Mouse (Mus musculus): ENCODE data around the gene Poldip2.

Gene Poldip2

GRCm38 (mm10) chr11:78512025-78512957 is at the start of gene Poldip2, which contains the start of gene Tmem199:
Gene Poldip2 (plus strand): TSS chr11:78512193.
Gene Tmem199 (minus strand): TSS chr11:78512172.
- peak; percentile 84 for DNase-seq (ENCODE audit: low spot score)

- DNase-seq (ENCODE audit: low spot score) = no peak
These were observed 49.3 kb upstream of the Poldip2 start for GRCm38 (mm10) chr11:78462669-78463068.

- DNase-seq (ENCODE audit: low spot score) = peak; percentile 56
These were observed 48.5 kb upstream of the Poldip2 start for GRCm38 (mm10) chr11:78463286-78464036.

GRCm38 (mm10) chr11:78465116-78465515 is 46.9 kb upstream of the Poldip2 start:
- DNase-seq (ENCODE audit: low spot score) = no peak

- DNase-seq (ENCODE audit: low spot score) = peak; percentile 48
These were observed 46.3 kb upstream of the Poldip2 start, which contains the start of gene Slc46a1 for GRCm38 (mm10) chr11:78465568-78466180. Gene Slc46a1 (plus strand): TSS chr11:78465697.

- no peak for DNase-seq (ENCODE audit: low spot score)
These were observed 45.6 kb upstream of the Poldip2 start for GRCm38 (mm10) chr11:78466242-78466912.

- DNase-seq (ENCODE audit: low spot score) = no peak
These were observed 44.5 kb upstream of the Poldip2 start for GRCm38 (mm10) chr11:78467515-78467914.

- no peak for DNase-seq (ENCODE audit: low spot score)
These were observed 44.1 kb upstream of the Poldip2 start for GRCm38 (mm10) chr11:78467932-78468331.

- no peak for DNase-seq (ENCODE audit: low spot score)
These were observed 40.5 kb upstream of the Poldip2 start for GRCm38 (mm10) chr11:78471326-78472103.

- DNase-seq (ENCODE audit: low spot score) = no peak
These were observed 36.7 kb upstream of the Poldip2 start for GRCm38 (mm10) chr11:78475289-78475688.

GRCm38 (mm10) chr11:78483639-78484038 is 28.4 kb upstream of the Poldip2 start:
- DNase-seq (ENCODE audit: low spot score) = no peak

- DNase-seq (ENCODE audit: low spot score) = no peak
These were observed 23.8 kb upstream of the Poldip2 start for GRCm38 (mm10) chr11:78488168-78488567.

GRCm38 (mm10) chr11:78490781-78491241 is 21.2 kb upstream of the Poldip2 start:
- DNase-seq (ENCODE audit: low spot score) = no peak

- peak; percentile 45 for DNase-seq (ENCODE audit: low spot score)
These were observed 16.1 kb upstream of the Poldip2 start for GRCm38 (mm10) chr11:78495904-78496303.

GRCm38 (mm10) chr11:78497071-78497541 is 14.9 kb upstream of the Poldip2 start:
- no peak for DNase-seq (ENCODE audit: low spot score)

- peak; percentile 91 for DNase-seq (ENCODE audit: low spot score)
These were observed 14.2 kb upstream of the Poldip2 start, which contains the start of gene Sarm1 for GRCm38 (mm10) chr11:78497544-78498522. Gene Sarm1 (minus strand): TSS chr11:78497754.

- DNase-seq (ENCODE audit: low spot score) = no peak
These were observed 13.0 kb upstream of the Poldip2 start, which contains the start of gene Vtn for GRCm38 (mm10) chr11:78499004-78499403. Gene Vtn (plus strand): TSS chr11:78499091.

GRCm38 (mm10) chr11:78499543-78499942 is 12.4 kb upstream of the Poldip2 start:
- DNase-seq (ENCODE audit: low spot score) = no peak

- DNase-seq (ENCODE audit: low spot score) = no peak
These were observed 11.3 kb upstream of the Poldip2 start for GRCm38 (mm10) chr11:78500623-78501202.
